Mouse (Mus musculus) retina, adult 2 months (tissue): ENCODE results near the gene Kcnrg.
A peak's percentile ranks its signal among the peaks of the same experiment; 100 is the strongest.

Experiments used
- DNase-seq: peaks from one replicate; pipeline ENCODE4 v3.0.0-alpha.2; 2012; ENCODE audit warnings: low read depth, low spot score

The Kcnrg gene

DNA sequence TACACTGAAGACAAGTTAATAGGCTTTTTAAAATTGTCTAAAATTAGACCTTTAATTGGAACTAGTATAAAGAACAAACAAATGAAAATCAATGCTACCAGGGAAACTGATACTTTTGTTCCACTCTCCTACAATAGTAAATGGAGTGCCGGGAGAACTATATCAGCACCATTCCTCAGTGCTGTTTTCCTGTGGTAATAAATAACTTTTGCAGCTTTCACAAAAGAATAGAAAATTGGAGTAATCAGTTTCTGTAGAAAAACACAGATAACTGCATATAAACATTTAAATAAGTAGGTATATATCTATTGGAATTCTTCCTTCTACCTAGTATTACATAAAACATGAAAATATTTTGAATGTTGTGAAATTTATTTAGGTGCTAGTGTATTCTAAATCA, 38.3 kb downstream of the Kcnrg start:
- no peak for DNase-seq

DNA sequence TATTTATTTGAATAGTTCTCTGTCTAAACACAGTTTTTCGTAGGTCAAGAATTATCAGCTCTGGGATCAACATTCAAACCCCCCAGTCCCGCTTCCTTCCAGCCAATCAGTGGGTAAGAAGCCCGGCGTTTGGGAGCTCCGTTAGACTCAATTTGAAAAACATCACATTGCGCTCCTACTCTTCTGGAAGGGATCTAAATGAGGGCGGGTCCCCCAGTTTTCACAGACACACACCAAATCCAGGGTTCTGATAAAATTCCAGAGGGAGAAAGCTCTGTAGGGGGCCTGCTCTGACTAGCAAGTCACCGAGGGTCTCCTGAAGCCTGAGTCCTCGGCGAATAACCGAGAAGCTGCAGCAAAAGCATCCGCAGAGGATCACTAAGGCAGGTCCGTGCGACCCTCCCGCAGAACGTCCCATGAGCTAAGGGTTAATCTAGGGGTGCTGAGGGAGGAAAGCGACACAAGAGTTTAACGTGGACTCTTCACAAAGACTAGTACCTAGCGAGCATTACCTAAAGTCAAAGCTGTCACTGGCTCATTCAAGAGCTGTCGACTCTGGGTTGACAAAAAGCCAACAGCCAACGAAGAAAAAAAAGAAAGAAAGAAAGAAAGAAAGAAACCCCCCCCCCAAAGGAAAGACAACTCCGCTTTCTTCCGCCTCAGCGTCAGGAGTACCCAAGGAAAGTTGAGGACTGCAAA, 40.1 kb downstream of the Kcnrg start:
- no peak for DNase-seq

DNA sequence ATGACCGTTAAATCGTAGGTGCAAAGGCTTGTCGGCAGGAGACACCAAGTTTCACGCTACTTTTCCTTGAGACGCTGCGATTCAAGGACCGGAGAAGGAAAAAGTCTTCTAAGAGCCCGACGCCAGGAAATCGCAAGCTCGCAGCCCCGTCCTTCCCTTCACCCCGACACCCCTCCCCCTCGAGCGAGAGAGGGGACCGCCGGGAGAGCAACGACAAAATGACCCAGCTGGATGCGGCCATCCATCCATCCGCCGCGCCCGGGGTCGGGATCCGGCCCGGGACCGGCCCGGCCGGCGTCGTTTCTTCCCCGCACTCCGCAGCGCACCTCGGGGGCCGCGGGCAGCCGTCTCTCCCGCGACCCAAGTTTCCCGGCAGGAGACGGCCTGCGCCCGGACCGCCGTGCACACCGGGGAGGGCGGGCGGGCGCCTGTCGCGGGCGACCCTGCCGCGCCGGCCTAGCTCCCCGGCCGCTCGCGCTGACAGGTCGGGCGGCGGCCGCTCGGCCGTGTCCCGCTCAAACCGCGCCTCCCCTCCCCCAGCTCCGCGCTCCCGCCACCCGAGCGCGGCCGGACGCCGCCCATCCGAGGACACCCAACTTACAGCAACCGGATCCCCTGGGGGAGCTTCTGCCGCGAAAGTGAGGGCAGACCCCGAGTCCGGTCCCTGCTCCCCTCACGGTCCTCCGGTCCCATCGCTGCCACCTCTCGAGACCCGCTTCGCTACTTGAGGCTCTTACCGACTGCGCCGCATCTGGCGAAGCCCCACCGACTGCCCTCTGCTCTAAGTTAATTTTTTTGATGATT, 40.8 kb downstream of the Kcnrg start:
- DNase-seq: no peak

DNA sequence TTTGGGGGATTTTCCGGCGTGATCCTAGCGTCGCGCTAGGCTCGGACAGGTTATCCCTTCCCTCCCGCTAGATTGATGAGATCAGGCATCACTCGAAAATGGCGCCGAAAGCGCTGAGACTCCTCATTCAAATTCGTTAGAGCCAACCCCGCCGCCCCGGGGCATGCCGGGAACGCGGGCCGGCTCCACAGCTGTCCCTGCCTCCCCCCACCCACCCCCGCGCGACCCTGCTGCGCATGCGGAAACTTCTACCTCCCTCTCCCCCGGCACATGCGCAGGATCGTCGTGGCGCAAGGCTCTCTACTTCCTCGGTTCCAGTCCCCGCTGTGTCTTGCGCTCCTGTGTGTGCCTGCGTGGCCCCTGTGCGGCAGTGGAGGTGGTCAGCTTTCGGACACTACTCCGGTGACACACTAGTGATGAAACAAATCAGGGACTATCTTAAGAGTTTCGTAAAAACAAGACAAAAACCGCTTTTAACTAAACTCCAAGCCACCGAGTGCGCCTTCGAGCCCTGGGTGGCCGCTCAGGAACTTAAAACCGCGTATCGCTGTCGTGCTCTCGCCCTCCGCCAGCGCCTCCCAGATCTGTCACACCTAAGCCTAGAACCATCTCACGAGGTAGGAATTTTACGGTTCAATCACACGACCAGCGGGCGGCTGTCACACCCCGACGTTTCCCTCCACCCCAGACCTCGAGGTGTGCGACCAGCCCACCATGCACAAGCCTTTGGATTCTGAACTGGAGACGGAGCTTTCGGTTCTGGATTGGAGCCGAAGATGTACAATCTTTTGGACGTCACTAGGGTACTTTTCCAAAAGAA, 41.6 kb downstream of the Kcnrg start:
- peak; percentile 91 for DNase-seq

DNA sequence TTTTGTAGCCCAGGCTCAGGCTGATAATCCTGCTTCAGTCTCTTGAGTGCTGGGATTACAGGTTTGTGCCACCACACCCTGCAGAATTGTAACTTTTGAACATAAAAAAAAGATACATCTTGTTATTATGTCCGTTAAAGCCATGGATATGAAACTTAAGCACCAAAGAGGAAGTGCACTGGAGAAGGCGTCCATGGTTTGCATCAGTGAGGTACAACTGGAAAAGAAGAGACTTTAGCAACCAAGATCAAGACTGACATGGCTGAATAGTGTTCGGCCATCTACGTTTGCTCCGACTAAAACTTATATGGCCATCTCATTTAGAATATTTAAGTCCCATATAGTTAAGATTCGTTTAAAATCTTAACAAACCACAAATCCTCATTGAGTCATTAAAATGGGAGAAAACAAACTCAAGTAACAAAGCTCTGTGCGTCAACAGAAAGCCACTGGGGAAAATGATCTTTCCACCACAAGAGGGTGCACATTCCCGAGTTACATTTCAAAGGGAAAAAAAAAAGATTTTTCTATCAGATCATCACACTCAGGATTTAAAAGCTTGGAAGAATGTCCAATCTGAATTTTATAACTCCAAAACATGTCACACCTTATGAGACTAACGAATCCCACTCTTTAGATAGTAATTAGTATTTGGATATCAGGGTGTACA, 43.2 kb downstream of the Kcnrg start:
- no peak for DNase-seq

DNA sequence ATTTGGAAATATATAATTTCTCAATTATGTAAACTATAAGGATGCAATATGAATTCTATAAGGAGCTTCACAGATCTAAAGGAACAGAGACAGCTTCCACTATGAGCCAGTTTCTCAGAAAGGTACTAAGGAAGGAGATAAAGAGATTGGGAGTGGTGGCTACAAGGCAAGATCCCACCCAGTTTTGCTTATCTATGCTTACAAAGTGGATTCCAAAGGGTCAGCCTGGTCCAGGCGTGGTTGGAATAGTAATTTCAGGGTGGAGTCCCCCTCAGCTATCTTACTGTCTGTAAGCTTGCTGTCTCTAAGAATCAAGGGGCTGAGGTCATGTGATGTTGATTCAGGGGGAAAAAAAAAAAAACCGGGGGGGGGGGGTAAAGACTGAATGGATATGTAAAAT, 49.2 kb downstream of the Kcnrg start:
- no peak for DNase-seq

DNA sequence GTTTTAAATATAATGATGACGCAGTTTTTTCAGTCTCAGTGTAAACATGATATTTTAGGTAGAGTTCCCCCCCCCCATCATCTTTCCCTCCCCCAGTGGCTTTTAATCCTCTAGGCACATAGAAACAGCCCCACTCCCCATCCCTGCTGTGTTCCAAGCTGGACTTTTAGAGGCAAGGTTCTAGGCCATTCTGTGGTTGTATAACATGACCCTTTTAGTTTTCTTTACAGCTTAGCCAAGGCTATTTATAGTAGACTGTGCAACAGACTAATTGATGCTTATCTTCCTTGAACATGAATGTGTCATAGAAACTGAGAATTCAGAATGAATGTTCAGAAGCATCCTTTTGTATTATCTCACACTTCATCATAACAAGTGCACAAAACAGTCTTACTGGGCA, 54.2 kb downstream of the Kcnrg start:
- DNase-seq: no peak

DNA sequence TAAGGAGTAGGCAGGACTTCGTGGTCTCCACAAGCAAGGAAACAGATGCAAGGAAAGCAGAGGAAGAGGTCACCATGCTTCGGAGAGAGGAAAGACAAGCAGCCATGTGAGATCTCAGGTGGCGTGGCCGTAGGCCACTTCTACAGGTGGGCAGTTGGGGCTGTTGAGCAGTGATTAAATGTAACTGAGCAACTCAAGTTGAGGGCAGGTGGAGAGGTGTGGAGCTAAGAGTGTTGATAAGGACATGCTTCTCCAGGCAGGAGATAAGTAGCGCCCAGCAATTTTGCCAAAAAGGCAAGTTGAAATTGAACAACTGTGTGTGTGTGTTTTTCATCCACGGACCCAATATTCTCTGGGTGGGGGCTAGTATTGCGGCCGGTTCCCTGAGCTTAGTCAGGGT, 55.0 kb downstream of the Kcnrg start:
- DNase-seq: no peak
